Mouse (Mus musculus): ENCODE results near the gene Stard5. TPM values are rescaled to one million over a fixed set of nuclear protein-coding genes. Genes with fewer than 3 reads are reported as not detected.
A peak's percentile ranks its signal among the peaks of the same experiment; 100 is the strongest.

The Stard5 gene
- polyA plus RNA-seq (2016; fragmentation: Nextera tagmentation; extraction: Ambion mirVana), result 11.6 and 11.8 TPM in 2 replicates

- ATAC-seq (ENCODE audit: low FRiP score), result peak; percentile 99
- no peaks in the 10 kb centered on the region for H3K9me3 ChIP-seq
- peak within 1 kb of the TSS; percentile 58 for H3K4me3 ChIP-seq (replicated peaks)
- no peaks in the 10 kb centered on the region for H3K27me3 ChIP-seq
- no peaks in the 10 kb centered on the region for H3K36me3 ChIP-seq (replicated peaks)
- peak within 1 kb of the TSS; percentile 76 for H3K4me2 ChIP-seq
- H3K4me1 ChIP-seq, result peaks cover 8% of the 10 kb centered on the region
- peak within 1 kb of the TSS; percentile 66 for H3K9ac ChIP-seq
- H3K27ac ChIP-seq, result no peak within 1 kb of the TSS
- under 1% methylated on average over 35 of the region's 35 CpGs for WGBS
Measured at GRCm38 (mm10) chr7:83631828-83632681, at the start of gene Stard5. TSS of gene Stard5 (plus strand) at chr7:83631959.

GRCm38 (mm10) chr7:83584639-83585471 lies 46.9 kb upstream of the Stard5 start, which contains the start of gene Tmc3:
TSS of gene Tmc3 (plus strand) at chr7:83584927.
- no peaks in the 10 kb centered on the region for H3K36me3 ChIP-seq (replicated peaks)
- H3K27ac ChIP-seq, result no peak within 1 kb of the TSS
- H3K4me1 ChIP-seq, result 0 out of 2 replicates have a peak, but pooled peaks cover 5% of the 10 kb centered on the region
- ATAC-seq (ENCODE audit: low FRiP score), result no peak
- H3K27me3 ChIP-seq, result no peaks in the 10 kb centered on the region
- H3K4me3 ChIP-seq (replicated peaks), result no peak within 1 kb of the TSS
- WGBS, result 62% methylated on average over 11 of the region's 11 CpGs
- H3K4me2 ChIP-seq, result no peak within 1 kb of the TSS
- no peaks in the 10 kb centered on the region for H3K9me3 ChIP-seq
- no peak within 1 kb of the TSS for H3K9ac ChIP-seq

GRCm38 (mm10) chr7:83594056-83594455 lies 37.7 kb upstream of the Stard5 start:
- H3K27me3 ChIP-seq, result no peaks in the 10 kb centered on the region
- H3K4me2 ChIP-seq, result no peak overlapping the region
- no peak overlapping the region for H3K9ac ChIP-seq
- H3K36me3 ChIP-seq (replicated peaks), result no peaks in the 10 kb centered on the region
- no peak for ATAC-seq (ENCODE audit: low FRiP score)
- H3K4me1 ChIP-seq, result no peaks in the 10 kb centered on the region
- 77% methylated on average over 3 of the region's 3 CpGs for WGBS
- H3K27ac ChIP-seq, result no peak overlapping the region
- H3K9me3 ChIP-seq, result no peaks in the 10 kb centered on the region
- no peak overlapping the region for H3K4me3 ChIP-seq (replicated peaks)

DNA sequence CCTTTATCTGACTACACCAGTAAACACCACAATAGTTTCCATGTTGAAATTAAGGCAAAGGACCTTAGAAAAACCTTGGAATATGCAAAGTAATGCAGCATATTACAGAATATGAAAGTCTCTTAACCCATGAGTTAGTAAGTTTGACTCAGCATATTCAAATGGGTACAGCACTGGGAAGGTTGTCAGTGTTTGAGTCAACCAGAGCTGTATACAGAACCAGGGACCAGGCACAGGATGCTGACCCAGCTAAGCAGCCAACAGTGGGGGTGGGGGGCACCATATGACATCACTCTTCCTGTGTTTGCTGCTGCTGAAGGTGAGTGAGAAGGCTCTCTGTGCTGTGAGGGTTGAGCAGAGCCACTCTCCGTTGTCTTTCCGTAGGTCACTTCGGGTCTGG lies 34.7 kb upstream of the Stard5 start:
- H3K4me2 ChIP-seq, result no peak overlapping the region
- WGBS, result 85% methylated on average over 3 of the region's 3 CpGs
- no peaks in the 10 kb centered on the region for H3K4me1 ChIP-seq
- H3K27me3 ChIP-seq, result no peaks in the 10 kb centered on the region
- H3K27ac ChIP-seq, result no peak overlapping the region
- H3K36me3 ChIP-seq (replicated peaks), result no peaks in the 10 kb centered on the region
- no peak for ATAC-seq (ENCODE audit: low FRiP score)
- H3K9me3 ChIP-seq, result no peaks in the 10 kb centered on the region
- H3K9ac ChIP-seq, result no peak overlapping the region
- H3K4me3 ChIP-seq (replicated peaks), result no peak overlapping the region

DNA sequence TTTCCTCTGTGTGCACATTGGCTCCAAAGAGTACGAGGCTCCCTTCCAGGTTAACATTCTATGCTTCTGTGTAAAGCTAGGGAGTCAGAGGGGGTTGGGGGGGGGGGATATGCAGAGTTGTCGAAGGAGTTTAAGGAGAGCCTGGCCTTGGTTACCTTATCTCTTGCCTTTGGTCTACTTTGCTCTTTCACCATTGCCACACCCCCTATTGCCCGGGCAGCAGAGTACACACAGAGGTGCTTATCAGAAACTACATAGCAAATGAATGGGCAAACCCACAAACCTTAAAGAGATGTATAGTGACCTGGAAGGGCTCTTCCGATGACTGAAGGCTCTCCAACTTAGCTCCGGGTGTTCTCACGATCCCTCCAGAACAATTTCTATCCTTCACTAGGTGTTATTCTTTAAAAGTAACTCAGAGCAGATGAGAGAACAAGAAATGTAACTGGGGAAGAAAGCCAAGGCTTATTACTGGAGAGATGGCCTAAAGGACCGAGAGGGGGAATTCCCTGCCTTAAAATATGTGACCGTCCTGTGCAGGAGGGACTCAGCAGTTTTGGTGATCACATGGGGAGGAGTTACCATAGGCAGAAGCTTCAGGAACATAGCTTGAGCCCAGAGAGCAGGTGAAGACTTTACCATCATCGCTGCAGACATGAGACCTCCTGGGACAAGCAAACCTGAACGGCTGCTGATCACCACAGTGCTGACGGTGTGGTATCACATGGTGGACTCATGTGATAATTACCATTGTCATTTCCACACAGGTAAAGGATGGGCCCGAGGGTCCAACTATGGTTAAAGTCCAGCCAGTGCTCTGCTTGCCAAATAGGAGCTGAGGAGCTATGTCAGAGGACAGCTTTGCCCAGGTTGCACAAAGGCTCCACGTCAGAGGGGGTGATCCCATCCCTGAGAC lies 32.5 kb upstream of the Stard5 start:
- 95% methylated on average over 13 of the region's 13 CpGs for WGBS
- no peaks in the 10 kb centered on the region for H3K27me3 ChIP-seq
- no peaks in the 10 kb centered on the region for H3K36me3 ChIP-seq (replicated peaks)
- no peak overlapping the region for H3K9ac ChIP-seq
- H3K9me3 ChIP-seq, result no peaks in the 10 kb centered on the region
- H3K4me2 ChIP-seq, result no peak overlapping the region
- no peak overlapping the region for H3K27ac ChIP-seq
- H3K4me1 ChIP-seq, result no peaks in the 10 kb centered on the region
- ATAC-seq (ENCODE audit: low FRiP score), result no peak
- H3K4me3 ChIP-seq (replicated peaks), result no peak overlapping the region

- Histone ChIP-seq H3K27ac (no peak overlapping the region), H3K36me3 (replicated peaks) (no peaks in the 10 kb centered on the region), H3K9ac (no peak overlapping the region), H3K27me3 (no peaks in the 10 kb centered on the region), H3K9me3 (no peaks in the 10 kb centered on the region), H3K4me1 (no peaks in the 10 kb centered on the region), H3K4me3 (replicated peaks) (no peak overlapping the region), H3K4me2 (no peak overlapping the region)
- ATAC-seq (ENCODE audit: low FRiP score), result peak; percentile 63; the same call in 1 of the 2 replicates
- 55% methylated on average over 8 of the region's 8 CpGs for WGBS
Measured at GRCm38 (mm10) chr7:83599913-83600286, 31.9 kb upstream of the Stard5 start.

DNA sequence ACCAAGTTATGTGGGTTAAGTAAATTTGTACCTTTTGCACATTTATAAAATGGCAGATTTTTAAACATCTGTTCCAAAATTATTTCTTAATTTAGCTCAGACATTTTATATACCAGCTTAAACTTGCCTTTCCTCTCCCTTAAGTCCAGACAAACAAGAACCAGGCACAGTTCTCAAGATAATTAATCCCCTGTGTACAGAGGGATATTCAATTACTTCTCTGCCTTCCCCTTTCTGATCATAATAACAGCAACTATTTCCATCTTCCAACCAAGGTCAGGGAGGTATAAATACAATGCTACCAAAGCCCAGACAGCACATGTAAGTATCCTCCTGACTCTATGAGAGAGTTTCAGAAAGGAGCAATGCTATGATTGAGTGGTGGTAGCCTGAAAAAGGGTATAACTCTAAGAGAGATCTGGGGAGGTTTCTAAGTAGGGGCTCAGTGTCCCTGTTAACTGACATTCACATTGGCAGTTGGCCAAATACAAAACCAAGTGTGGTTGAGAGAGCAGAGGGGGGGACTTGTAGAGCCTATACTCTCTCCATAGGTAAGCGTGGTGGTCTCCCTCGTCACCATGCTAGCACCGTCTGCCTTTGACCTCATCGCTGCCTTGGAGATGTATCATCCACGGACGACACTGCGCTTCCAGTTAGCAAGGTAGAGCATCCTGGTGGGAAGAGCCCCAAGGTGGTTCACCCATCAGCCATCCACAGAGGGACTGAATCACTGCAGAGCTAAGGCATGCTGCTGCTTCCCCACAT lies 27.4 kb upstream of the Stard5 start:
- Histone ChIP-seq H3K9me3 (no peaks in the 10 kb centered on the region), H3K36me3 (replicated peaks) (no peaks in the 10 kb centered on the region), H3K27me3 (no peaks in the 10 kb centered on the region), H3K4me2 (no peak overlapping the region), H3K4me3 (replicated peaks) (no peak overlapping the region), H3K4me1 (no peaks in the 10 kb centered on the region), H3K27ac (no peak overlapping the region), H3K9ac (no peak overlapping the region)
- no peak for ATAC-seq (ENCODE audit: low FRiP score)
- WGBS, result 90% methylated on average over 7 of the region's 7 CpGs

DNA sequence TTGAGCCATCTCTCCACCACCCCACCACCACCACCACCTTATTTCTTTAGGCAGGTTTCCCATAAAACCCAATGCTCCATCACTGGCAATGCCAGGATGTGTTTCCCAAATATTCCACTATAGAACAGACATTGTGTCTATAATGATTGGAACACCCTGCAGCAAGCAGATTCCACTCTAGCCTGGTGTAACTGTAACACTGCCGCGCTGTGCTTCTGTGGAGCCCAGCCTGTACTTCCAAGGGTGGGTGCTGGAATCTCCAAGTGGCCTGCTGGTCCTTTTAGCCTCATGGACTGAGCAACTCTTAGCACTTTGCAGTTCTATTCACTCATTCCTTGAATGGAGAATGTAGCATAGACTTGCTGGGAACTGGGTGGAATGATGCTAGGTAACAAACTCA lies 25.0 kb upstream of the Stard5 start:
- Histone ChIP-seq H3K9me3 (no peaks in the 10 kb centered on the region), H3K27ac (no peak overlapping the region), H3K36me3 (replicated peaks) (no peaks in the 10 kb centered on the region), H3K9ac (no peak overlapping the region), H3K4me3 (replicated peaks) (no peak overlapping the region), H3K27me3 (no peaks in the 10 kb centered on the region), H3K4me2 (no peak overlapping the region), H3K4me1 (no peaks in the 10 kb centered on the region)
- ATAC-seq (ENCODE audit: low FRiP score), result no peak
- 96% methylated on average over 2 of the region's 2 CpGs for WGBS

GRCm38 (mm10) chr7:83609891-83610290 lies 21.9 kb upstream of the Stard5 start:
- no peak overlapping the region for H3K9ac ChIP-seq
- no peaks in the 10 kb centered on the region for H3K36me3 ChIP-seq (replicated peaks)
- H3K27ac ChIP-seq, result no peak overlapping the region
- no peaks in the 10 kb centered on the region for H3K27me3 ChIP-seq
- H3K9me3 ChIP-seq, result no peaks in the 10 kb centered on the region
- H3K4me2 ChIP-seq, result no peak overlapping the region
- H3K4me3 ChIP-seq (replicated peaks), result no peak overlapping the region
- no peaks in the 10 kb centered on the region for H3K4me1 ChIP-seq
- ATAC-seq (ENCODE audit: low FRiP score), result no peak
- WGBS, result 99% methylated on average over 4 of the region's 4 CpGs

DNA sequence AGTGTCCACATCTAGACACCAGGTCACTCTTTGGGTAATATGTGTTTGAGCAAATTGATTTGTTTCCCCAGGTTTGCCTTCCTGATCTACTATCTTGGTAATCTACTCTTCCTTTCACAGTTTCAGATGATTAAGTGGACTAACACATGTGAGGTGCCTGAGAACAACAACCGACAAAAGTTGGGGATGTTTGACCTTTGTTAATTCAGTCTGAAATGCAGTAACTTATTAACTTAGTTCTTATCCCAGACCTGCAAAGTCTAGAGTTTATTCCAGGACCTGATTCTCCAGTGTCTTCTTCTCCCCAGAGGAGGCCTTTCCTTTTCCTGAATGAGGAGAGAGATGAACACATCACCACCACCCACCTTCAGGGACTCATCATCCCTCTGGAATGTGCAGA lies 19.9 kb upstream of the Stard5 start:
- 89% methylated on average over 1 of the region's 1 CpGs for WGBS
- no peaks in the 10 kb centered on the region for H3K27me3 ChIP-seq
- H3K9me3 ChIP-seq, result no peaks in the 10 kb centered on the region
- ATAC-seq (ENCODE audit: low FRiP score), result no peak
- H3K4me3 ChIP-seq (replicated peaks), result no peak overlapping the region
- no peaks in the 10 kb centered on the region for H3K36me3 ChIP-seq (replicated peaks)
- no peak overlapping the region for H3K27ac ChIP-seq
- H3K4me1 ChIP-seq, result no peaks in the 10 kb centered on the region
- H3K4me2 ChIP-seq, result no peak overlapping the region
- H3K9ac ChIP-seq, result no peak overlapping the region

DNA sequence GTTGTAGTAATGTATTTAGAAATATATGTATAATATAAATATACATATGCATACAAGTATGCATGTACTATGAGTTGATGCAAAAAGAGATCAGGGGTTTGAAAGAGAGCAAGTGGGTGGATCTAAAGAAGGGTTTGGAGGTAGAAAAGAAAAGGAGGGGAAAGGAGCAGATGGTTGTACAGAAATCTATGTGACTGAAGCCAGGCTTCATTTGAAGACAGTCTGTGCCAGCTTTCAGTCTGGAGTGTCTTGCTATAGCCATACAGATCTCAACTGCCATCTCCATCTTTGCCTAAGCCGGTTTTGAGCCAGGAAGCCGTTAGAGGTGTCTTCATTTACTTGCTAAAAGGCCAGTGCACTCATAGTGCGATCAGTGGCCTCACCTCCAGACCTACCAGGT lies 16.5 kb upstream of the Stard5 start:
- no peaks in the 10 kb centered on the region for H3K36me3 ChIP-seq (replicated peaks)
- no peak overlapping the region for H3K9ac ChIP-seq
- WGBS, result 94% methylated on average over 3 of the region's 3 CpGs
- H3K27ac ChIP-seq, result no peak overlapping the region
- H3K4me1 ChIP-seq, result no peaks in the 10 kb centered on the region
- H3K27me3 ChIP-seq, result no peaks in the 10 kb centered on the region
- H3K4me3 ChIP-seq (replicated peaks), result no peak overlapping the region
- no peaks in the 10 kb centered on the region for H3K9me3 ChIP-seq
- no peak for ATAC-seq (ENCODE audit: low FRiP score)
- H3K4me2 ChIP-seq, result no peak overlapping the region

Measured in forebrain, embryonic 12.5 days (tissue).